Comparison of ENCODE assay signal across 19 mouse cellular contexts in genomic region chr12:4775588-4775949, GRCm38 (mm10). TPM values are rescaled to one million over a fixed set of nuclear protein-coding genes. Genes with fewer than 3 reads are reported as not detected.
DNase-seq lines count a peak whose midpoint lies in the region; ATAC-seq and TF ChIP-seq lines count a peak whose summit lies in the region.
"Had no signal": no experiment of that assay in that cellular context is flagged by ENCODE, and none has a peak within 500 bp of the region (broad histone marks: within the 10 kb centered on the region; RNA-seq: fewer than 3 reads in every experiment).

No protein-coding gene starts in this region.

- no peaks in the 10 kb centered on the region for H3K9me3 ChIP-seq in liver, embryonic 11.5 days (ENCODE audit: control insufficient read depth, low read length)
- no peaks in the 10 kb centered on the region for H3K9me3 ChIP-seq in liver, postnatal 0 days (ENCODE audit: low read length)
- H3K9me3 ChIP-seq in hindbrain, embryonic 11.5 days (ENCODE audit: control insufficient read depth, low read length): no peaks in the 10 kb centered on the region
- H3K9me3 ChIP-seq: forebrain, embryonic 12.5 days; heart, embryonic 10.5 days; hindbrain, embryonic 12.5 days; lung, embryonic 15.5 days; stomach, embryonic 15.5 days had no signal

- no peak; the same call in 1 of the 2 replicates for ATAC-seq in liver, embryonic 11.5 days (replicated peaks; ENCODE audit: low FRiP score)
- 0 out of 2 replicates have a peak, but pooled peaks have one; percentile 22 for ATAC-seq in erythroid progenitor cell, adult 5-6 weeks (replicated peaks; ENCODE audit: low FRiP score, poor library complexity, severe bottlenecking)
- peak; percentile 19; the same call in 1 of the 2 replicates for ATAC-seq in liver, postnatal 0 days
- no peak for ATAC-seq in hindbrain, embryonic 11.5 days (ENCODE audit: low FRiP score)
- ATAC-seq: intestine, postnatal 0 days had no signal

- DNase-seq in liver, embryonic 11.5 days (ENCODE audit: low spot score): no peak
- DNase-seq in liver: no peak
- DNase-seq in liver, postnatal 0 days: no peak
- DNase-seq in thymus, postnatal 4 days: peak; percentile 45
- DNase-seq in hindbrain, embryonic 11.5 days (ENCODE audit: low spot score): no peak
- DNase-seq in ovary, postnatal 36 days (ENCODE audit: low spot score): no peak
- DNase-seq: adrenal gland, postnatal 14 days; cerebellum, adult 8-10 months; kidney, postnatal 4 days; lung, postnatal 36 days had no signal

- TF ChIP-seq CTCF in liver, postnatal 0 days (IDR thresholded peaks at IDR 0.05; ENCODE audit: low read depth): no peak

- H3K4me2 ChIP-seq in liver, embryonic 11.5 days: peak overlapping the region; percentile 24
- H3K4me2 ChIP-seq in liver, postnatal 0 days (ENCODE audit: low read depth, low read length): 0 out of 2 replicates have a peak overlapping the region, but pooled peaks have one; percentile 13
- H3K4me2 ChIP-seq in hindbrain, embryonic 11.5 days (replicated peaks; ENCODE audit: low read depth, low read length): no peak overlapping the region
- H3K4me2 ChIP-seq: forebrain, embryonic 12.5 days; hindbrain, embryonic 12.5 days; lung, embryonic 15.5 days; midbrain, embryonic 11.5 days; stomach, embryonic 15.5 days had no signal

- no peak overlapping the region; the same call in 1 of the 2 replicates for H3K9ac ChIP-seq in liver, embryonic 11.5 days (ENCODE audit: low read depth, low read length)
- H3K9ac ChIP-seq in liver, postnatal 0 days (replicated peaks): no peak overlapping the region
- no peak overlapping the region for H3K9ac ChIP-seq in hindbrain, embryonic 11.5 days (ENCODE audit: low read depth, low read length)
- H3K9ac ChIP-seq: forebrain, embryonic 12.5 days; hindbrain, embryonic 12.5 days; lung, embryonic 15.5 days; stomach, embryonic 15.5 days had no signal

- no peaks in the 10 kb centered on the region for H3K27me3 ChIP-seq in liver, embryonic 11.5 days (replicated peaks; ENCODE audit: control insufficient read depth, insufficient read depth, low read length)
- no peaks in the 10 kb centered on the region for H3K27me3 ChIP-seq in liver, postnatal 0 days (ENCODE audit: insufficient read depth, low read length)
- H3K27me3 ChIP-seq in hindbrain, embryonic 11.5 days (ENCODE audit: control insufficient read depth, insufficient read depth, low read length): no peaks in the 10 kb centered on the region
- H3K27me3 ChIP-seq: forebrain, embryonic 12.5 days; hindbrain, embryonic 12.5 days; lung, embryonic 15.5 days; stomach, embryonic 15.5 days had no signal

- peak overlapping the region; percentile 81; the same call in 1 of the 2 replicates for H3K27ac ChIP-seq in liver, embryonic 11.5 days (ENCODE audit: low read depth, low read length)
- no peak overlapping the region for H3K27ac ChIP-seq in liver, postnatal 0 days (ENCODE audit: low read depth)
- no peak overlapping the region for H3K27ac ChIP-seq in hindbrain, embryonic 11.5 days (ENCODE audit: low read depth, low read length)
- H3K27ac ChIP-seq: forebrain, embryonic 12.5 days; heart, embryonic 10.5 days; hindbrain, embryonic 12.5 days; left cerebral cortex, adult 2 months; lung, embryonic 15.5 days; stomach, embryonic 15.5 days had no signal

- no peak for TF ChIP-seq EP300 in liver, postnatal 0 days (IDR thresholded peaks at IDR 0.05; ENCODE audit: low read depth)

- no peaks in the 10 kb centered on the region for H3K36me3 ChIP-seq in liver, embryonic 11.5 days (ENCODE audit: control insufficient read depth, insufficient read depth, low read length)
- no peaks in the 10 kb centered on the region for H3K36me3 ChIP-seq in liver, postnatal 0 days (replicated peaks; ENCODE audit: insufficient read depth, low read length)
- no peaks in the 10 kb centered on the region for H3K36me3 ChIP-seq in hindbrain, embryonic 11.5 days (ENCODE audit: control insufficient read depth, insufficient read depth, low read length)
- H3K36me3 ChIP-seq: forebrain, embryonic 12.5 days; heart, embryonic 10.5 days; hindbrain, embryonic 12.5 days; lung, embryonic 15.5 days; stomach, embryonic 15.5 days had no signal

- no peak overlapping the region for H3K4me3 ChIP-seq in liver, embryonic 11.5 days (ENCODE audit: low read depth, low read length)
- H3K4me3 ChIP-seq in liver, postnatal 0 days (ENCODE audit: low read depth, low read length): no peak overlapping the region
- H3K4me3 ChIP-seq in hindbrain, embryonic 11.5 days (ENCODE audit: low read depth, low read length): no peak overlapping the region
- H3K4me3 ChIP-seq: forebrain, embryonic 12.5 days; heart, embryonic 10.5 days; hindbrain, embryonic 12.5 days; left cerebral cortex, adult 2 months; lung, embryonic 15.5 days; stomach, embryonic 15.5 days had no signal

- WGBS in liver, embryonic 11.5 days: 48% methylated on average over 9 of the region's 9 CpGs
- 44% methylated on average over 9 of the region's 9 CpGs for whole genome bisulfite sequencing in liver, postnatal 0 days (ENCODE audit: insufficient replicate concordance)
- WGBS in hindbrain, embryonic 11.5 days: 79% methylated on average over 9 of the region's 9 CpGs

- no peaks in the 10 kb centered on the region; the same call in 1 of the 2 replicates for H3K4me1 ChIP-seq in liver, embryonic 11.5 days (replicated peaks; ENCODE audit: control insufficient read depth, insufficient read depth, low read length)
- H3K4me1 ChIP-seq in liver, postnatal 0 days (ENCODE audit: insufficient read depth): no peaks in the 10 kb centered on the region
- no peaks in the 10 kb centered on the region for H3K4me1 ChIP-seq in hindbrain, embryonic 11.5 days (replicated peaks; ENCODE audit: control insufficient read depth, insufficient read depth, low read length)
- H3K4me1 ChIP-seq: forebrain, embryonic 12.5 days; heart, embryonic 10.5 days; hindbrain, embryonic 12.5 days; lung, embryonic 15.5 days; stomach, embryonic 15.5 days had no signal

RNA-seq across cellular contexts. Expression of gene Fam228b, which starts 6.5 kb away (rescaled TPM):
- polyA plus RNA-seq in liver, embryonic 11.5 days (2014; fragmentation: Nextera tagmentation; extraction: Ambion mirVana): 2.2 and 2.5 TPM in 2 replicates
- total RNA-seq in erythroid progenitor cell, adult 5-6 weeks (2015; ENCODE audit: low replicate concordance): not detected in 2 replicates
- total RNA-seq in erythroid progenitor cell, adult 5-6 weeks (2017; ENCODE audit: low replicate concordance): 0.90 TPM in 1 of 2 replicates, not detected in the other
- polyA plus RNA-seq in liver, postnatal 0 days (2015; fragmentation: Nextera tagmentation; extraction: Ambion mirVana): 0.44 and 0.68 TPM in 2 replicates
- polyA plus RNA-seq in hindbrain, embryonic 11.5 days (2014; fragmentation: Nextera tagmentation; extraction: Ambion mirVana): 2.9 and 3.0 TPM in 2 replicates

RNA-seq across cellular contexts. Expression of gene Pfn4, which starts 6.7 kb away (rescaled TPM):
- polyA plus RNA-seq in liver, embryonic 11.5 days (2014; fragmentation: Nextera tagmentation; extraction: Ambion mirVana): 2.5 and 3.3 TPM in 2 replicates
- not detected in 2 replicates for total RNA-seq in erythroid progenitor cell, adult 5-6 weeks (2015; ENCODE audit: low replicate concordance)
- total RNA-seq in erythroid progenitor cell, adult 5-6 weeks (2017; ENCODE audit: low replicate concordance): not detected in 2 replicates
- polyA plus RNA-seq in liver, postnatal 0 days (2015; fragmentation: Nextera tagmentation; extraction: Ambion mirVana): 0.60 and 0.72 TPM in 2 replicates
- 5.3 and 8.4 TPM in 2 replicates for polyA plus RNA-seq in hindbrain, embryonic 11.5 days (2014; fragmentation: Nextera tagmentation; extraction: Ambion mirVana)

RNA-seq across cellular contexts. Expression of gene Fam228a, which starts 37.3 kb away (rescaled TPM):
- polyA plus RNA-seq in liver, embryonic 11.5 days (2014; fragmentation: Nextera tagmentation; extraction: Ambion mirVana): 0.19 and 0.31 TPM in 2 replicates
- not detected in 2 replicates for total RNA-seq in erythroid progenitor cell, adult 5-6 weeks (2015; ENCODE audit: low replicate concordance)
- not detected in 2 replicates for total RNA-seq in erythroid progenitor cell, adult 5-6 weeks (2017; ENCODE audit: low replicate concordance)
- polyA plus RNA-seq in liver, postnatal 0 days (2015; fragmentation: Nextera tagmentation; extraction: Ambion mirVana): 0.07 TPM in 1 of 2 replicates, not detected in the other
- 0.13 and 1.4 TPM in 2 replicates for polyA plus RNA-seq in hindbrain, embryonic 11.5 days (2014; fragmentation: Nextera tagmentation; extraction: Ambion mirVana)
- polyA plus RNA-seq: intestine, postnatal 0 days had no signal

RNA-seq across cellular contexts. Expression of gene Sf3b6, which starts 41.8 kb away (rescaled TPM):
- polyA plus RNA-seq in liver, embryonic 11.5 days (2014; fragmentation: Nextera tagmentation; extraction: Ambion mirVana): 302 and 314 TPM in 2 replicates
- 82.2 and 163 TPM in 2 replicates for total RNA-seq in erythroid progenitor cell, adult 5-6 weeks (2015; ENCODE audit: low replicate concordance)
- total RNA-seq in erythroid progenitor cell, adult 5-6 weeks (2017; ENCODE audit: low replicate concordance): 50.3 and 108 TPM in 2 replicates
- 130 and 135 TPM in 2 replicates for polyA plus RNA-seq in liver, postnatal 0 days (2015; fragmentation: Nextera tagmentation; extraction: Ambion mirVana)
- polyA plus RNA-seq in hindbrain, embryonic 11.5 days (2014; fragmentation: Nextera tagmentation; extraction: Ambion mirVana): 354 and 386 TPM in 2 replicates

Comparison
In these comparisons a context has a peak if more than half of its experiments do, and no peak if none do; other contexts are left out.
1. ATAC-seq: peak in erythroid progenitor cell, adult 5-6 weeks (single experiment) and liver, postnatal 0 days (single experiment); none in liver, embryonic 11.5 days (single experiment) and hindbrain, embryonic 11.5 days (single experiment).